Mouse (Mus musculus) intestine, embryonic 15.5 days (tissue): ENCODE measurements at regions not wholly inside any gene's neighbourhood (a gene's known extent, or its start where the extent isn't known, plus 50 kb on each side); places are given as distances from the start of the nearest gene placed in this dataset.
"Not testable (repeated sequence)": the region's sequence is repeated elsewhere in the genome, so short reads cannot be mapped to it uniquely, and the experiment has no call there.

Source experiments
- ATAC-seq: fragments of 200-750 bp; cut with Nextera tagmentation; 2 replicates; pipeline ENCODE4 v1.8.0; 2017; ENCODE audit warnings: moderate TSS enrichment, moderate library complexity
- H3K27ac ChIP-seq: fragments of 300-500 bp; sonication (generic); 2 replicates; pipeline ENCODE4 v1.5.1; 2015; ENCODE audit warnings: mild to moderate bottlenecking, inconsistent platforms
- H3K27me3 ChIP-seq: fragments of 300-500 bp; sonication (generic); replicated peaks from 2 replicates; pipeline ENCODE4 v1.6.1; 2015; ENCODE audit warnings: inconsistent platforms
- H3K36me3 ChIP-seq: fragments of 300-500 bp; sonication (generic); 2 replicates; pipeline ENCODE4 v1.6.1; 2015; ENCODE audit warnings: inconsistent platforms
- H3K4me1 ChIP-seq: fragments of 300-500 bp; sonication (generic); replicated peaks from 2 replicates; pipeline ENCODE4 v1.6.1; 2015; ENCODE audit warnings: inconsistent platforms
- H3K4me2 ChIP-seq: fragments of 300-500 bp; sonication (generic); replicated peaks from 2 replicates; pipeline ENCODE4 v1.6.1; 2015; ENCODE audit warnings: mild to moderate bottlenecking, inconsistent platforms
- H3K4me3 ChIP-seq: fragments of 300-500 bp; sonication (generic); replicated peaks from 2 replicates; pipeline ENCODE4 v1.5.1; 2015; ENCODE audit warnings: inconsistent platforms
- H3K9ac ChIP-seq: fragments of 300-500 bp; sonication (generic); 2 replicates; pipeline ENCODE4 v1.6.1; 2015; ENCODE audit warnings: inconsistent platforms
- H3K9me3 ChIP-seq: fragments of 300-500 bp; sonication (generic); 2 replicates; pipeline ENCODE4 v1.6.1; 2016; ENCODE audit warnings: inconsistent platforms
- WGBS: fragments of 180-500 bp; shearing (Covaris S2); methylation state at CpG from one replicate; pipeline ENCODE4 v1.1.7; 2015; 5-methylcytosine and 5-hydroxymethylcytosine counted together

DNA sequence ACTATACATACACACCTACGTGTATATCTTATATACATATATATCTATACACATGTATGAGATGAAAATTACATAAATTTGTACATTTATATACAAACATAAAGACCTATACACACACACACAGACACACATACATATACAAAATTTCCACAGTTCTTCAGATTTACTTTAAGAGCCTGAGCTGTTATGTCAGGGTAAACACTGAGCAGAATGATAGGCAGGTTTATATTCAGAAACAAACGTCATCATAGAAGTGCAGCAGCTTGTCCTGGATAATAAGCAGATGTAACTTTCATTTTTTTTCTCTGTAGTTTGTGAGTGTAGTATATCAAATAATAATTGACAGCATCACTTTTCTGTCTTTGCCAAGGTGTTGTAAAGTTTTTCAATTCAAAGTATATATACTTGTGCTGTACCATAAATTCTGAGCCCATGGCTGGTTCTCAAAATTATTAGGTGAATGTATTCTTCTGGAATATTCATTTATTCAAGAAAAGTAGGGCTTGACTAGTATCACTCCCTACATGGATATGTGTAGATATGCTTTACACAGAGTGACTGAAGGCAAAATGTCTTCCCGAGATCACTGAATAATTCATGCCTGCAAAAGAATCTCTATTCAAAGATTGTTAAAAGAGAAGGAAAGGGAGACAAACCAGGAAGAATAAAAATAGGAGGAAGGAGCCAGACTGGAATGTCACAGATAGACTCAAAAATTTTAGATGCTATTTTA lies 583.8 kb upstream of the Brinp3 start:
- no peak overlapping the region for H3K9ac ChIP-seq
- no peak overlapping the region for H3K4me3 ChIP-seq
- H3K4me1 ChIP-seq = no peaks in the 10 kb centered on the region
- no peak for ATAC-seq
- H3K27ac ChIP-seq = no peak overlapping the region
- whole genome bisulfite sequencing = 66% methylated on average over 3 of the region's 3 CpGs
- H3K4me2 ChIP-seq = no peak overlapping the region
- H3K9me3 ChIP-seq = no peaks in the 10 kb centered on the region
- no peaks in the 10 kb centered on the region for H3K27me3 ChIP-seq
- H3K36me3 ChIP-seq = no peaks in the 10 kb centered on the region

DNA sequence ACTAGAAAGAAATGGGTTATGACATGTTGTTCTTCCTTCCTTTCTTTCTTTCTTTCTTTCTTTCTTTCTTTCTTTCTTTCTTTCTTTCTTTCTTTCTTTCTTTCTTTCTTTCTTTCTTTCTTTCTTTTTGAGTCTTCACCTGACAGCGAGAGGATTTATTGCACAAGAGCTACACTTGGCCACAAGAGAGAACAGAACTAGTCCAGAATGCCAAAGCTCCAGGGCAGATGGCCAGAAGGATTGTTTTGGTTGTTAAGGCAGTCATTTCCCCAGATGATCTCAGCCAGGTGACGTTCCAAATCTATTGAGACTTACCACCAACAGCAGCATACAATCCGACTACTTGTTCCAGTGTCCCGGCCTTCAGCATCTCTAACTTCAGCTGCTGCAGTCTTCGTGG lies 558.8 kb upstream of the Brinp3 start:
- Histone ChIP-seq H3K36me3 (no peaks in the 10 kb centered on the region), H3K4me3 (no peak overlapping the region), H3K9me3 (no peaks in the 10 kb centered on the region), H3K4me2 (no peak overlapping the region), H3K27me3 (no peaks in the 10 kb centered on the region), H3K27ac (no peak overlapping the region), H3K9ac (no peak overlapping the region), H3K4me1 (no peaks in the 10 kb centered on the region)
- ATAC-seq = no peak
- WGBS = 79% methylated on average over 5 of the region's 5 CpGs

DNA sequence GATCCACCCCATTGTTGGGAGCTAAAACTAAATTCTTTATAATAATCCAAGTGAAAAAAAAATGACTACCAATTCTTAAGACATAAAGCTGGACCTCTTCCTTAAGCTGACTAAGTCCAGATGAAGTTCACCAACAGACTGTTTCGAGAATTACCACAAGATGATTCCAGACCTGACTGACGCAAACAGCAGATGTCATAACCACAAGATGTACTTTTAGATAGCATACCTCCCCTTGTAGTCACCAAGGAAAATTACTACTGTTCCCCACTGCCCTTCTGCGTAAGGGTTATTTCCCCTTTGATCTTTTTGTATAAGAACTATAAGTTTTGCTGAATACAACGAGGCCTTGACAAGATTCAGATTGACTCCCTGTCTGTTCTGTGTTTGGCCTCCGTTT lies 536.8 kb upstream of the Brinp3 start:
- not testable (repeated sequence) for H3K9ac ChIP-seq, H3K4me2 ChIP-seq, ATAC-seq, H3K9me3 ChIP-seq, H3K4me3 ChIP-seq, H3K27me3 ChIP-seq, H3K27ac ChIP-seq, H3K4me1 ChIP-seq, H3K36me3 ChIP-seq
- WGBS = 86% methylated on average over 5 of the region's 5 CpGs

DNA sequence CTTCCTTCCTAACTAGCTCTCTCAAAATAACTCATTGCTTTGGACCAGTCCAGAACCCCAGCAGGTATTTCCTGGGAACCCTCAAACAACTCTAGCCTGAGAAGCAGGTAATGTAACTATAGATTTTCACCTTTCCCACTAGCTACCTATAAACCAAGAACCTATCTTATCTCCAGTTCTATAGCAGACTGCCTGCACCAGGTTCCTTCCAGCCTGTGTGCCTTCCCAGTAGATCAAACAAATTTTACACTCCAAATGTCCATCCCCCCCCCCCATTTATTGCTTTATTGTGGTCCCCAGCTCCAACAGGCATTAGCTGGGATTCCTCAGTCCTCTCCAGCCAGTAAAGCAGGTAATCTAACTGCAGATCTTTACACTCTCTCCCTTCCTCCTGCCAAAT lies 532.3 kb upstream of the Brinp3 start:
- Histone ChIP-seq H3K4me2 (no peak overlapping the region), H3K27me3 (no peaks in the 10 kb centered on the region), H3K9me3 (no peaks in the 10 kb centered on the region), H3K27ac (no peak overlapping the region), H3K4me3 (no peak overlapping the region), H3K4me1 (no peaks in the 10 kb centered on the region), H3K9ac (no peak overlapping the region), H3K36me3 (no peaks in the 10 kb centered on the region)
- peak; percentile 61 for ATAC-seq

DNA sequence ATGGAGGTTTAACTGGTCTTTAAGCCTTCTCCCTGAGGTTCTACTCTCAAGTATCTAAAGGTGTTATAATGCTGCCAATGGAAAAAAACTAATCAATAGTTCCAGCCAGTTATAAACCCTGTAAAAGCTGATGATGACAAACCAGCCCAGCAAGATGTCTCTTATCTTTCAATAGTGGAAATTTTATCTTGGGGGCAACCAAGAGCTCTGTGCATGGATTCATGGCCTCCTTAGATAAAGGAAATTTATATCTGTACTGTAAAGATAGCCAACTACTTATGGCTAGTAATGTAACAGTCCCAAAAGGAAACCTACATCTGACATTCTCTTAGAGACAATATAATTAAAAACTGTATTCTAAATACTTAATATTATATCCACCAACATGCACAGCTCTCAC lies 526.5 kb upstream of the Brinp3 start:
- H3K4me1 ChIP-seq = no peaks in the 10 kb centered on the region
- no peaks in the 10 kb centered on the region for H3K36me3 ChIP-seq
- H3K4me2 ChIP-seq = no peak overlapping the region
- H3K27me3 ChIP-seq = no peaks in the 10 kb centered on the region
- H3K4me3 ChIP-seq = no peak overlapping the region
- no peaks in the 10 kb centered on the region for H3K9me3 ChIP-seq
- H3K9ac ChIP-seq = no peak overlapping the region
- ATAC-seq = no peak
- H3K27ac ChIP-seq = no peak overlapping the region

DNA sequence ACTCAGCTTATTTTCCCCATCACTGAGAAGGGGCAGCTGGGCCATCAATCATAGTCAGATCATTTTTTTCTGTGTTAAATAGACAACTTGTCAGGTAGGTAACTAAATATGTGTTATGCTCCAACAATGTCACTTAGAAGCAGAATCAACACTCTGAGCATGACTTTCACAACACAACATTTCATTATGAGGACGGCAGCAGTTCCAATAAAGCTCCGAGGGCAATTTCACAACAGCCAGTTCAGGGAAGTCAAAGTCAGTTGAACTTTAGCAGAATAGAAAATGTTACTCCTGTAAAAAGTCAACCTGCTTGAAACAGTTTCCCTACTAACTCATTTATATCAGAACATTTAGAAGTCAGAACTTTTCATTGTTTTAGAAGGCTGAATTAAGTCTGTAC lies 522.1 kb upstream of the Brinp3 start:
- Histone ChIP-seq H3K4me3 (no peak overlapping the region), H3K27me3 (no peaks in the 10 kb centered on the region), H3K36me3 (no peaks in the 10 kb centered on the region), H3K9ac (no peak overlapping the region), H3K9me3 (no peaks in the 10 kb centered on the region), H3K4me2 (no peak overlapping the region), H3K27ac (no peak overlapping the region), H3K4me1 (no peaks in the 10 kb centered on the region)
- no peak for ATAC-seq
- 67% methylated on average over 2 of the region's 2 CpGs for WGBS

DNA sequence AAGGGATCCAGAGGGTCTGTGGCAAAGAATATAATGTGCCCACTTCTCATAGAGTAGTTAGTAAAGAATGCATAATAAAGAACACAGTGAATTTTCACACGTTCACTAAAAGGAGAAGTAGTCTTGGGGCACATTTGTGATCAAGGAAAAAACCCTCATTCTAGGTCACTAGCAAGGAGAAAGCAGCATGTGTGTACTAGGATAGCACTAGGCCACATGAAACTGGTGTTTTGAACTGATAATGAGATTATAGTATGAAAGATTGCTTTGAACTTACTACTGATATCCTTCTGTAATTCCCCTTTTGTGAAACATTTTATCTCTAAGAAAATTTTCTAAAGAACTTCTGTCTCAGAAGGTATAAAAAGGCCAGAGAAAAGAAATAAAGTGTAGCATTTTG lies 492.6 kb upstream of the Brinp3 start:
- 74% methylated on average over 1 of the region's 1 CpGs for WGBS
- Histone ChIP-seq H3K9ac (no peak overlapping the region), H3K36me3 (no peaks in the 10 kb centered on the region), H3K27ac (no peak overlapping the region), H3K4me3 (no peak overlapping the region), H3K4me1 (no peaks in the 10 kb centered on the region), H3K27me3 (no peaks in the 10 kb centered on the region), H3K4me2 (no peak overlapping the region), H3K9me3 (no peaks in the 10 kb centered on the region)
- ATAC-seq = no peak

DNA sequence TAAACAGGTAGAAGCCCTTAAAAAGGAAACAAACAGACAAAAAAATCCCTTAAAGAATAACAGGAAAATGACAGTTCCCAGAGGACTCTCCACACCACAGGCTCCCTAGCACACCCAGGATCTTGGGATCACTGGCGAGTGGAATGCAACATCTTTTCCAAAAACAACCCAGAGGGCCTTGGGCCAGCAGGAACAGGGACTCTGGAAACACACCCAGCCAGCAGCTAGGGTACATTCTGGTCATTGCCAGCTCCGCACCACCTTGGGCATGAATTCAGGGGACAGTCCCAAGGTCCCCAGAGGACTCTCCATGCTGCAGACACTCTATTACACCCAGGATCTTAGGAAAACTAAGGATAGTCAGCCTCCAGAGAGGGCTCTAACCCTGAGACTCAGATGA lies 479.5 kb upstream of the Brinp3 start:
- Histone ChIP-seq H3K9ac (no peak overlapping the region), H3K27ac (no peak overlapping the region), H3K4me2 (no peak overlapping the region), H3K4me1 (no peaks in the 10 kb centered on the region), H3K27me3 (no peaks in the 10 kb centered on the region), H3K36me3 (no peaks in the 10 kb centered on the region), H3K4me3 (no peak overlapping the region), H3K9me3 (no peaks in the 10 kb centered on the region)
- ATAC-seq = no peak
- 85% methylated on average over 2 of the region's 2 CpGs for WGBS

DNA sequence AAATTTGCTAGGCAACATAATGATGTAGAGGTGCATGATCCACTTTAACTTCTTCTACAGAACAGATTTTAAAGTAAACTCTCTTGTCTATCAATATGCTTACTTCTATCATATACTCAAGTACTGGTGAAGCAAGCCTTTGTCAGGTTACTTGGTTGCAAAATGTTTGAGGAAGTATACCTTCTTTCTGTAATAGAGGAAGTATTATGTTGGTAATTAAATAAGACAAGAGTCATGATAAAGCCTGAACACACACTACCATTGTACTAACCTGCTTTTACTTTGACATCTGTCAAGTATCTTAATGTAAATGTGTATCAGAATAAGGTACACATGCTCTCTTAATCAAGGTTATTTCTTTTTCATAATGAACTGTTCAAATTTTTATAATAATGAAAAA lies 467.9 kb upstream of the Brinp3 start:
- Histone ChIP-seq H3K27ac (no peak overlapping the region), H3K4me2 (no peak overlapping the region), H3K27me3 (no peaks in the 10 kb centered on the region), H3K36me3 (no peaks in the 10 kb centered on the region), H3K4me1 (no peaks in the 10 kb centered on the region), H3K9me3 (no peaks in the 10 kb centered on the region), H3K4me3 (no peak overlapping the region), H3K9ac (no peak overlapping the region)
- ATAC-seq = no peak

DNA sequence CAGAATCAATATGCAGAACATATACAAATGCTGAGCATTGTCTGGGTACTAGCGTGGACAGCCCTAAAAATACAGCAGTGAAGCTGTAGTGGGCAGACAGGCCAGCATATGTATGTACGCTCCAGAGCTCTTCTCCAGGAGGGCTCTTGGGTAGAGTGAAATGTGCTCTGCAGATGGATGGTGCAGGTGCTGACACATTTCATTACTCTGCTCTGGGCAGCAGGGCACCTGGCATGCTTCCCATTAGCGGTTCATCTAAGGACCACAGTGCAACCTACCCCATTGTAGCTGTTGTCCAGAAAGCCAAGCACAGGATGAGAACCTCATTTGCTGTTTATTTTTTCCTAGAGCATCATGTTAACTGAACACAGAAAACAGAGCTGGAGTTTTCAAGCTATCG lies 466.9 kb upstream of the Brinp3 start:
- ATAC-seq = no peak
- Histone ChIP-seq H3K4me3 (no peak overlapping the region), H3K9ac (no peak overlapping the region), H3K27ac (no peak overlapping the region), H3K4me2 (no peak overlapping the region), H3K4me1 (no peaks in the 10 kb centered on the region), H3K27me3 (no peaks in the 10 kb centered on the region), H3K9me3 (no peaks in the 10 kb centered on the region), H3K36me3 (no peaks in the 10 kb centered on the region)
- WGBS = 83% methylated on average over 4 of the region's 4 CpGs

DNA sequence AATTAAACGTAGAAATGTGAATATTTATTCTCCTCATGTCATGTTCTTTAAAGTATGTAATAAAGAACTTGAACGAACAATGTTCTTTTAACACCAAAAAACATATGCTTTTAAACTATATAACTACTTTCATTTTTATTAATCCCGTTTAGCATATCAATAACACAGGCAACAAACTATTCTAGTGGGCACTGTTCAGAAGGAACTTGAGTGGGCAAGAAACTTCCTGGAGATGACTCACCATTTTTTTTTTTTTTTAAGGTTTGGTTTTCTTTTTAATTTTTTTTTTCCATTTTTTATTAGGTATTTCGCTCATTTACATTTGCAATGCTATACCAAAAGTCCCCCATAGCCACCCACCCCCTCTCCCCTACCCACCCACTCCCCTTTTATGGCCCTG lies 462.2 kb upstream of the Brinp3 start:
- not testable (repeated sequence) for H3K9me3 ChIP-seq, H3K4me1 ChIP-seq, H3K27me3 ChIP-seq, H3K9ac ChIP-seq, H3K4me2 ChIP-seq, H3K4me3 ChIP-seq, ATAC-seq, H3K27ac ChIP-seq, H3K36me3 ChIP-seq
- WGBS = 87% methylated on average over 4 of the region's 4 CpGs

DNA sequence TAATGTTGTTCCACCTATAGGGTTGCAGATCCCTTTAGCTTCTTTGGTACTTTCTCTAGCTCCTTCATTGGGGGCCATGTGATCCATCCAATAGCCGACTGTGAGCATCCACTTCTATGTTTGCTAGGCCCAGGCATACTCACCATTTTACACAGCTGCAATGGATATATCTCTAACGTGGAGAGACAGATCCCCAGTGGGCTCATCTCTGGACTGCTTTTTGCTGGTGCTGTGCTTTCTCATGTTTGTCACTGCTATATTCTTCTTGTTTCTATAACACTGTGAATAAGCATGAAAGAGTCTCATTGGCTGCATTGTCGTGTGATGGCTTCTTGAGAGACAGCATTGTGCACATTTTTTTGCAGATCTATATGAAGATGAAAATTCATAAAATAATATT lies 461.6 kb upstream of the Brinp3 start:
- H3K4me1 ChIP-seq = not testable (repeated sequence)

DNA sequence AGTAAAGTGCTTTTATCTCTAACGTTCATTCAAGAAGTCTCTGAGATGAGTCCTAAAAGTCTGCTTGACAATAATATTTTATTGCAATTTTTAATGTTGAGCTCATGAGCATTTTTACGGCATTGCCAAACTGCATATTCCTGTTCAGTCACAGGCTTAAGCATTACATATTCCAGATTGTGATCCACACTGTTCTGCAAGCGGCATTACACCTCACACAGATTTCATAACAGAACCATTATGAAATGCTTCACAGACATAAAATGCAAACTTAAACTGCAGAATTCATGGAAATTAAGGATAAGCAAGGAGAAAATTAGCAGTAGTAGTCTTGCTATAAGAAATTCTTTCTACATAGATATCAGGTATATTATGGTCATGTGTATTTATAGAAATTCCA lies 442.1 kb upstream of the Brinp3 start:
- no peak for ATAC-seq
- no peaks in the 10 kb centered on the region for H3K36me3 ChIP-seq
- H3K4me1 ChIP-seq = no peaks in the 10 kb centered on the region
- H3K9me3 ChIP-seq = no peaks in the 10 kb centered on the region
- no peak overlapping the region for H3K27ac ChIP-seq
- no peaks in the 10 kb centered on the region for H3K27me3 ChIP-seq
- no peak overlapping the region for H3K4me3 ChIP-seq
- H3K4me2 ChIP-seq = no peak overlapping the region
- no peak overlapping the region for H3K9ac ChIP-seq
- WGBS = 79% methylated on average over 3 of the region's 3 CpGs

More for the DNA sequence above, 461.6 kb upstream of the Brinp3 start:
- not testable (repeated sequence) for H3K4me3 ChIP-seq, H3K36me3 ChIP-seq, ATAC-seq, H3K9me3 ChIP-seq, H3K4me2 ChIP-seq, H3K9ac ChIP-seq, H3K27ac ChIP-seq, H3K27me3 ChIP-seq
- WGBS = 85% methylated on average over 3 of the region's 3 CpGs
